Comparison of ENCODE assay signal across 19 mouse cellular contexts in genomic region chr1:62412988-62413387, GRCm38 (mm10).
"Had no signal": no experiment of that assay in that cellular context is flagged by ENCODE, and none has a peak within 500 bp of the region (broad histone marks: within the 10 kb centered on the region; RNA-seq: fewer than 3 reads in every experiment).

No protein-coding gene starts in this region.

- H3K4me2 ChIP-seq: kidney, embryonic 15.5 days; liver, embryonic 13.5 days; midbrain, embryonic 12.5 days; midbrain, embryonic 15.5 days; neural tube, embryonic 12.5 days; neural tube, embryonic 15.5 days had no signal

- ATAC-seq: intestine, postnatal 0 days; midbrain, embryonic 15.5 days had no signal

- H3K27ac ChIP-seq: kidney, embryonic 15.5 days; left cerebral cortex, adult 2 months; liver, embryonic 13.5 days; midbrain, embryonic 12.5 days; midbrain, embryonic 15.5 days; neural tube, embryonic 12.5 days; neural tube, embryonic 15.5 days; stomach, postnatal 0 days had no signal

- H3K4me1 ChIP-seq: kidney, embryonic 15.5 days; midbrain, embryonic 15.5 days; neural tube, embryonic 12.5 days; neural tube, embryonic 15.5 days had no signal

- H3K27me3 ChIP-seq: kidney, embryonic 15.5 days; liver, embryonic 13.5 days; midbrain, embryonic 12.5 days; midbrain, embryonic 15.5 days; neural tube, embryonic 12.5 days; neural tube, embryonic 15.5 days had no signal

- H3K4me3 ChIP-seq: kidney, embryonic 15.5 days; left cerebral cortex, adult 2 months; liver, embryonic 13.5 days; midbrain, embryonic 12.5 days; midbrain, embryonic 15.5 days; neural tube, embryonic 12.5 days; neural tube, embryonic 15.5 days had no signal

- H3K9ac ChIP-seq: kidney, embryonic 15.5 days; liver, embryonic 13.5 days; midbrain, embryonic 12.5 days; midbrain, embryonic 15.5 days; neural tube, embryonic 12.5 days; neural tube, embryonic 15.5 days had no signal

- H3K9me3 ChIP-seq: kidney, embryonic 15.5 days; liver, embryonic 13.5 days; midbrain, embryonic 12.5 days; midbrain, embryonic 15.5 days; neural tube, embryonic 12.5 days; neural tube, embryonic 15.5 days had no signal

- H3K36me3 ChIP-seq: kidney, embryonic 15.5 days; liver, embryonic 13.5 days; midbrain, embryonic 12.5 days; midbrain, embryonic 15.5 days; neural tube, embryonic 12.5 days; neural tube, embryonic 15.5 days had no signal

- DNase-seq: kidney, adult 8-10 months; kidney, postnatal 10 days; kidney, postnatal 36 days; layer of hippocampus, postnatal 36 days; liver, embryonic 13.5 days; right cerebral cortex, adult 18-20 months; right cerebral cortex, postnatal 14 days; right cerebral cortex, postnatal 4 days; thymus, adult 2 months; thymus, postnatal 14 days; thymus, postnatal 4 days had no signal
